Mouse (Mus musculus) olfactory bulb, adult 2 months (tissue): Measurements from ENCODE around the gene Spdya.

Experiments
- CTCF ChIP-seq: fragments of 200-500 bp; IDR thresholded peaks from 2 replicates; pipeline ENCODE4 v1.5.1; 2012; ENCODE audit warnings: low read depth, mild to moderate bottlenecking, low read length, moderate library complexity; ENCODE audit not compliant: insufficient read depth
- POLR2A ChIP-seq: fragments of 200-500 bp; IDR thresholded peaks from 2 replicates; pipeline ENCODE4 v1.6.1; 2012; ENCODE audit warnings: mild to moderate bottlenecking, low read depth, low read length, moderate library complexity; ENCODE audit not compliant: insufficient read depth

DNA sequence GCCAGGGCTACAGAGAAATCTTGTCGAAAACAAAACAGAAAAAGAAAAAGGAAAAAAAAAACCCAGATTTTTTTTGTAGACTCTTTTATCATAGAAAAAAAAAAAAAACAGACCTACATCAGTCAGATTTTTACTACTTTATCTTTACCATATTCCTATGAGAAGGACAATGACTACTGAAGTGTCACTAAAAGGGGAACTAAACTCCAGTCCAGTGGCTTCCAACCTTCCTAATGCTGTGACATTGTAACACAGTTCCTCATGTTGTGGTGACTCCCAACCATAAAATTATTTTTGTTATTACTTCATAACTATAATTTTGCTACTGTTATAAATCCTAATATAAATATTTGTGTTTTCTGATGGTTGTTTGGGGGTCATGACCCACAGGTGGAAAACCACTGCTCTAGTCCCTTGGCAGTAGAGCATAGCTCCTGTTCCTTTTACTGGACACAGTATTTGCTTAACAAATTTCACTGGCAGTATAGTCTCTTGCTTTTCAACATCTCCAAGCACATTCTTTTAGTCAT is 27.4 kb downstream of the Spdya start:
- TF ChIP-seq POLR2A (no peak), CTCF (no peak)
